Mouse (Mus musculus) right cerebral cortex, postnatal 25 days (tissue): ENCODE data around the gene Ttc30a1.

Source experiments
- DNase-seq: peaks from one replicate; pipeline ENCODE4 v3.0.0; 2022

Ttc30a1 gene

GRCm38 (mm10) chr2:75929786-75930444 is 51.9 kb downstream of the Ttc30a1 start:
- DNase-seq: no peak

DNA sequence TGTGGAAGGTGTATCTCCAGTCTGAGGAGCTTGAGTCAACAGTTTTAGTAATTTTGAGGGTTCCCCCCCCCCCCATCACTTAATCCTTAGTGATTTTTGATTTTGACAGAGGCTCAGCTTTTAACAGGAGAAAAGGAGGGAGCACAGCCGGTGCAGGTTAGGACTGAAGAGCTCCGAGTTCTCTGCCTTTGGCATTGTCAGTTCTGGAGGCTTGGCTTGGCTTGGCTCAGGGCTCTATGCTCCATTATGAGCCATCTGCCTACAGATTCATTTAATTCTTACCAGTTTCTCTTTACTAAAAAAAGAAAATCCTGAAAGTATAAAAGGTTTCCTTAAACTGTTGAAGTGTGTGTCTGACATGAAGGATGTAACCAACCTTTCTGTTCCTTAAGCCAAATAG is 52.6 kb downstream of the Ttc30a1 start:
- no peak for DNase-seq
